Mouse (Mus musculus) liver, embryonic 12.5 days (tissue): ENCODE data around the gene Vbp1. TPM values are rescaled to one million over a fixed set of nuclear protein-coding genes. Genes with fewer than 3 reads are reported as not detected.
A peak's percentile ranks its signal among the peaks of the same experiment; 100 is the strongest.
"Not testable (repeated sequence)": the region's sequence is repeated elsewhere in the genome, so short reads cannot be mapped to it uniquely, and the experiment has no call there.

Source experiments
- ATAC-seq: fragments of 200-750 bp; cut with Nextera tagmentation; 2 replicates; pipeline ENCODE4 v1.8.0; 2017; ENCODE audit warnings: moderate number of reproducible peaks, mild to moderate bottlenecking, moderate library complexity
- H3K27ac ChIP-seq: fragments of 300-500 bp; sonication (generic); 2 replicates; pipeline ENCODE4 v1.5.1; 2016; ENCODE audit warnings: mild to moderate bottlenecking
- H3K27me3 ChIP-seq: fragments of 300-500 bp; sonication (generic); replicated peaks from 2 replicates; pipeline ENCODE4 v1.6.1; 2016; ENCODE audit warnings: mild to moderate bottlenecking, moderate library complexity
- H3K36me3 ChIP-seq: fragments of 300-500 bp; sonication (generic); 2 replicates; pipeline ENCODE4 v1.6.1; 2016; ENCODE audit warnings: mild to moderate bottlenecking, moderate library complexity
- H3K4me1 ChIP-seq: fragments of 300-500 bp; sonication (generic); 2 replicates; pipeline ENCODE4 v1.6.1; 2016
- H3K4me2 ChIP-seq: fragments of 300-500 bp; sonication (generic); 2 replicates; pipeline ENCODE4 v1.6.1; 2016; ENCODE audit warnings: mild to moderate bottlenecking, moderate library complexity
- H3K4me3 ChIP-seq: fragments of 300-500 bp; sonication (generic); 2 replicates; pipeline ENCODE4 v1.5.1; 2016; ENCODE audit warnings: mild to moderate bottlenecking, moderate library complexity
- H3K9ac ChIP-seq: fragments of 300-500 bp; sonication (generic); 2 replicates; pipeline ENCODE4 v1.6.1; 2016; ENCODE audit warnings: mild to moderate bottlenecking, moderate library complexity
- H3K9me3 ChIP-seq: fragments of 300-500 bp; sonication (generic); replicated peaks from 2 replicates; pipeline ENCODE4 v1.6.1; 2016; ENCODE audit warnings: mild to moderate bottlenecking, moderate library complexity
- WGBS: fragments of 180-500 bp; shearing (Covaris S2); methylation state at CpG from one replicate; pipeline ENCODE4 v1.1.7; 2016; ENCODE audit not compliant: insufficient replicate concordance; 5-methylcytosine and 5-hydroxymethylcytosine counted together
- polyA plus RNA-seq: library from polyadenylated mRNA; unstranded; fragments of >200 nt; fragmentation: Nextera tagmentation; extraction: Ambion mirVana; gene quantifications from 2 replicates; pipeline ENCODE4 v1.2.1, GENCODE M21; 2016

Gene Vbp1
- 133 and 138 TPM in 2 replicates for polyA plus RNA-seq

GRCm38 (mm10) chrX:75514179-75514972 lies at the start of gene Vbp1:
TSS of gene Vbp1 (plus strand) at chrX:75514299.
- peak within 1 kb of the TSS; percentile 44 for H3K4me2 ChIP-seq
- H3K9ac ChIP-seq, result peak within 1 kb of the TSS; percentile 74
- H3K4me1 ChIP-seq, result peaks cover 3% of the 10 kb centered on the region; the same call in 1 of the 2 replicates
- peak within 1 kb of the TSS; percentile 92 for H3K27ac ChIP-seq
- H3K36me3 ChIP-seq, result no peaks in the 10 kb centered on the region; the same call in 1 of the 2 replicates
- 7% methylated on average over 37 of the region's 37 CpGs for WGBS
- H3K27me3 ChIP-seq, result no peaks in the 10 kb centered on the region
- H3K9me3 ChIP-seq, result no peaks in the 10 kb centered on the region
- ATAC-seq, result peak; percentile 97
- peak within 1 kb of the TSS; percentile 68 for H3K4me3 ChIP-seq

DNA sequence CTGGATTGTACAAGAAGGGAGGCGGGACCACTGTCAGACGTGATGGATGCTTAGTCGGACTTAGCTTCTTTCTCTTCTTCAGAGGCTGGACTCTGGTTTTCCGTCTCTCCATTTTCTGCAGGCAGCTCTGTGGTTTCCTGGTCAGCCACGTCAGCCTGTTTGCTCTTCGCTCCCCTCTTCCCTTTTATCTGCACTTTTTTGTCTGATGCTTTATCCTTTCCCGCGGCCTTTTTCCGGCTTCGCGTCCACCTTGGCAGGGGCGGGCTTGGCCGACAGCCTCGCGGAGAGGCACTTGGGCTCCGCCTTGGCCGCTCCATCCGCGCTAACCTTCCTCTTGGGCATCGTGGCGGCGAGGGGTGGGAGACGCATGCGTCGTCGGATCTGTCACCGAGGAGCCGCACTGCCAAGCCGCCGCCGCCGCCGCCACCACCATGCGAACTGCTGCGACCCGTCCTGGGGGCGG lies 38.9 kb upstream of the Vbp1 start:
- H3K4me1 ChIP-seq, H3K27me3 ChIP-seq, H3K9ac ChIP-seq, H3K9me3 ChIP-seq, H3K36me3 ChIP-seq, H3K27ac ChIP-seq: not testable (repeated sequence)
- peak; percentile 75 for ATAC-seq
- Histone ChIP-seq H3K4me2 (peak overlapping the region; percentile 66), H3K4me3 (peak overlapping the region; percentile 44)
- WGBS, result 12% methylated on average over 37 of the region's 37 CpGs

DNA sequence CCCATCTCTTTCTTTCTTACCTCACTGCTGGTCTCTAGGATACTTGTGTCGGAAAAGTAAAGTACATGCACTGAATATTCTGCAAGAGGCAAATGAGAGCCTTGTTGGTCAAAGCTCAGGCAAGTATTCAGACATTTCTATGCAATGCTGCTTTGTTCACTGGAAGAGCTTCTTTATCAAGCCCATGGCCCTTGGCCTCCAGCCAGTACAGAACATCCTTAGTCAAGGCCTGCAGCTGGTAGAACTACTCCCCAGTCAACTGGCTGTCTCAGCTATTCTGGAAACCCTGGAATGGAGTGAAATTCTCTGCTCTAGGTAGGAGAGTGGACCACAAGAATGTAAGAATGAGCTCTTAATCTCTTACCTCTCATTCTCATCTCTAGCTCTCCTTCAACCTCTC lies 24.2 kb upstream of the Vbp1 start:
- no peaks in the 10 kb centered on the region for H3K27me3 ChIP-seq
- WGBS, result 71% methylated on average over 1 of the region's 1 CpGs
- no peaks in the 10 kb centered on the region for H3K36me3 ChIP-seq
- no peak overlapping the region for H3K27ac ChIP-seq
- no peak for ATAC-seq
- no peaks in the 10 kb centered on the region for H3K9me3 ChIP-seq
- no peak overlapping the region for H3K4me3 ChIP-seq
- H3K9ac ChIP-seq, result no peak overlapping the region
- no peak overlapping the region for H3K4me2 ChIP-seq
- no peaks in the 10 kb centered on the region for H3K4me1 ChIP-seq

GRCm38 (mm10) chrX:75513787-75514178 lies 316 bp upstream of the Vbp1 start:
- Histone ChIP-seq H3K4me3 (no peak overlapping the region; the same call in 1 of the 2 replicates), H3K4me2 (peak overlapping the region; percentile 38), H3K9ac (no peak overlapping the region), H3K27ac (no peak overlapping the region), H3K27me3 (no peaks in the 10 kb centered on the region), H3K9me3 (no peaks in the 10 kb centered on the region), H3K4me1 (peaks cover 3% of the 10 kb centered on the region; the same call in 1 of the 2 replicates), H3K36me3 (no peaks in the 10 kb centered on the region; the same call in 1 of the 2 replicates)
- WGBS, result 11% methylated on average over 3 of the region's 3 CpGs
- ATAC-seq, result no peak

DNA sequence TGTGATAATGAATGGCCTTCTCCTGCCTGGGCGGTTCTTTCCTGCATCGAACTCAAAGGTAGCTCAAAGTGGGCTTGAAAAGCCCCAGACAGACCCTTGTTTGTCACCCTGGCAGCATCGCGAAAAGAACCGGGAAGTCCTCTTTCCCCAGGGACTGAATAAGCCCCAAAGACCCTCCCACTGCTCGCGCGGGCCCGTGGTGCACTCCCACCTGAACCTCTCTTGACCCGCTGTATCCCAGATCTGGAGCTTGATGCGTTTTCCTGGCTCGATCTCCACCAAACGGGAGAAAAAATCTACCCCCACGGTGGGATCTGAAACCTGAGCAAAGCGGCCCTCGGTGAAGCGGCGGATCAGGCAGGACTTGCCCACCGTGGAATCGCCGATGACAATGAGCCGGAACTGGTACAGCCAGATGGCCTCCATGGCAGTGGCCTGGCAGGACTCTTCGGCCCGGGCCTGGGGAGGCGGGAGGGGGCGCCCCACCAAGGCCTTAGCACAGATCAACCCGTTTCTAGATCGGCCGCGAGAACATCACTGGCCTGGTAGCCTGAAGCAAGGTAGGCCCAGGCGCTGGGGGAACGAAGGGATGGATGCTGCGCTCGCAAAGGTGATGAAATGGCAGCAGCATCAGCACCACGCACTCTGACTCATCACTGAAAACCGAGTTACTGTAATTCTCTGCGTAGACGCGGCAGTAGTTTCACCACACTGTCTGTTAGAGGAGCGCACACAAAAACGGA lies 63.7 kb downstream of the Vbp1 start, which contains the start of gene Rab39b:
Gene Rab39b, minus strand, starts transcription at position 650 of the 743 bp plus-strand sequence.
- H3K9me3 ChIP-seq, result no peaks in the 10 kb centered on the region
- H3K9ac ChIP-seq, result no peak within 1 kb of the TSS
- H3K4me2 ChIP-seq, result peak within 1 kb of the TSS; percentile 57
- peak within 1 kb of the TSS; percentile 35 for H3K4me3 ChIP-seq
- H3K27ac ChIP-seq, result no peak within 1 kb of the TSS
- WGBS, result 6% methylated on average over 41 of the region's 41 CpGs
- no peaks in the 10 kb centered on the region for H3K36me3 ChIP-seq
- no peaks in the 10 kb centered on the region for H3K4me1 ChIP-seq
- H3K27me3 ChIP-seq, result peaks cover 7% of the 10 kb centered on the region
- no peak for ATAC-seq

- H3K9me3 ChIP-seq, result no peaks in the 10 kb centered on the region
- H3K4me1 ChIP-seq, result no peaks in the 10 kb centered on the region
- no peak overlapping the region for H3K4me3 ChIP-seq
- H3K27me3 ChIP-seq, result peaks cover 7% of the 10 kb centered on the region
- no peaks in the 10 kb centered on the region for H3K36me3 ChIP-seq
- H3K27ac ChIP-seq, result no peak overlapping the region
- no peak overlapping the region for H3K4me2 ChIP-seq
- H3K9ac ChIP-seq, result no peak overlapping the region
- 72% methylated on average over 2 of the region's 2 CpGs for WGBS
- ATAC-seq, result no peak
Observed at GRCm38 (mm10) chrX:75578539-75578938, 64.4 kb downstream of the Vbp1 start.

Other genes with a start within 250 kb of the Vbp1 start
- 37.2 and 42.4 TPM in 2 replicates for gene Fundc2, start 131.9 kb upstream of the Vbp1 start, polyA plus RNA-seq
- 0.62 and 1.1 TPM in 2 replicates for gene F8, start 131.7 kb upstream of the Vbp1 start, polyA plus RNA-seq
- gene Cmc4, start 97.7 kb upstream of the Vbp1 start, polyA plus RNA-seq, result 16.3 and 16.9 TPM in 2 replicates
- gene Mtcp1, start 97.7 kb upstream of the Vbp1 start, polyA plus RNA-seq, result 6.3 TPM in 2 replicates
- gene Brcc3, start 97.7 kb upstream of the Vbp1 start, polyA plus RNA-seq, result 46.3 and 47.8 TPM in 2 replicates
- 0.17 and 0.18 TPM in 2 replicates for gene Rab39b, start 63.9 kb downstream of the Vbp1 start, polyA plus RNA-seq